Mouse (Mus musculus): ENCODE measurements around the gene Nckap5. TPM values are rescaled to one million over a fixed set of nuclear protein-coding genes. Genes with fewer than 3 reads are reported as not detected.

Gene Nckap5
- polyA plus RNA-seq, 1 experiment: not detected

GRCm38 (mm10) chr1:126824841-126825240, 5.8 kb downstream of the Nckap5 start:
- Histone ChIP-seq H3K36me3 (ENCODE audit: control insufficient read depth, insufficient read depth) (no peaks in the 10 kb centered on the region), H3ac (ENCODE audit: control insufficient read depth, insufficient read length, low read depth) (no peak overlapping the region), H3K4me3 (ENCODE audit: insufficient read depth, poor library complexity, severe bottlenecking) (no peak overlapping the region), H3K79me3 (ENCODE audit: low read depth) (no peaks in the 10 kb centered on the region), H3K27me3 (ENCODE audit: control insufficient read depth, insufficient read depth, insufficient read length) (no peaks in the 10 kb centered on the region), H3K79me2 (ENCODE audit: control insufficient read depth, insufficient read depth) (no peaks in the 10 kb centered on the region)
- no peak for TF ChIP-seq FOSL1 (IDR thresholded peaks at IDR 0.05; ENCODE audit: insufficient read depth, low read length, poor library complexity, severe bottlenecking)
- TF ChIP-seq MYOG (IDR thresholded peaks at IDR 0.05; ENCODE audit: control insufficient read depth, extremely low read depth, insufficient read length): no peak
- TF ChIP-seq MYOD1 (IDR thresholded peaks at IDR 0.05; ENCODE audit: control insufficient read depth, insufficient read length, low read depth): no peak
- no peak for TF ChIP-seq CTCF (IDR thresholded peaks at IDR 0.05; ENCODE audit: control insufficient read depth, insufficient read depth, insufficient read length)
- TF ChIP-seq USF1 (IDR thresholded peaks at IDR 0.05; ENCODE audit: low read depth): no peak
- no peak for TF ChIP-seq CEBPB (IDR thresholded peaks at IDR 0.05; ENCODE audit: low read depth)
- TF ChIP-seq MAX (IDR thresholded peaks at IDR 0.05): no peak

DNA sequence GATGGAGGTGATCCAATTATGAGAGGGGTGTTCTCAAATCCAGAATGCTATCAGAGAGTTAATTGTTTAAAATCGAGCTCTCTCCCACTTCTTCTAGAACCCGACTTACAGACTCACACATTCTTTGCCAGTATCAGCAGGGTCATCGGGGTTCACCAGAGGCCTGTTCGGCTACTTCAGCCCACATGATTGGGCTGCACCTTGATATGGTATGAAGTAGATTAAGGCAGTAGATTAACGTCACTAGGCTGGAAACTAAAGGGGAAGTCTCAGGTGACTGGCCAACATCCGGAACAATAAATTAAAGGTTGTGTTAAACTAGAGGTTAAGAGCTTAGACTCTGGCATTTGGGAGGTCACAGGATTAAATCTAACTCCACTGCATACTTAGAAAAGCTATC, 8.4 kb downstream of the Nckap5 start:
- TF ChIP-seq MYOD1 (IDR thresholded peaks at IDR 0.05; ENCODE audit: control insufficient read depth, insufficient read length, low read depth) (no peak), CEBPB (IDR thresholded peaks at IDR 0.05; ENCODE audit: low read depth) (no peak), MYOG (IDR thresholded peaks at IDR 0.05; ENCODE audit: control insufficient read depth, extremely low read depth, insufficient read length) (no peak), MAX (IDR thresholded peaks at IDR 0.05) (no peak), CTCF (IDR thresholded peaks at IDR 0.05; ENCODE audit: control insufficient read depth, insufficient read depth, insufficient read length) (no peak), FOSL1 (IDR thresholded peaks at IDR 0.05; ENCODE audit: insufficient read depth, low read length, poor library complexity, severe bottlenecking) (no peak), USF1 (IDR thresholded peaks at IDR 0.05; ENCODE audit: low read depth) (no peak)

GRCm38 (mm10) chr1:126817381-126818034, 13.1 kb downstream of the Nckap5 start:
- Histone ChIP-seq H3K4me3 (ENCODE audit: insufficient read depth, poor library complexity, severe bottlenecking) (no peak overlapping the region), H3K79me3 (ENCODE audit: low read depth) (no peaks in the 10 kb centered on the region), H3ac (ENCODE audit: control insufficient read depth, insufficient read length, low read depth) (no peak overlapping the region), H3K27me3 (ENCODE audit: control insufficient read depth, insufficient read depth, insufficient read length) (no peaks in the 10 kb centered on the region), H3K36me3 (ENCODE audit: control insufficient read depth, insufficient read depth) (no peaks in the 10 kb centered on the region), H3K79me2 (ENCODE audit: control insufficient read depth, insufficient read depth) (no peaks in the 10 kb centered on the region)
- peak; percentile 49 for TF ChIP-seq MAX (IDR thresholded peaks at IDR 0.05)
- TF ChIP-seq USF1 (IDR thresholded peaks at IDR 0.05; ENCODE audit: low read depth): peak; percentile 20
- TF ChIP-seq MYOG (IDR thresholded peaks at IDR 0.05; ENCODE audit: control insufficient read depth, extremely low read depth, insufficient read length): no peak
- TF ChIP-seq MYOD1 (IDR thresholded peaks at IDR 0.05; ENCODE audit: control insufficient read depth, insufficient read length, low read depth): no peak
- no peak for TF ChIP-seq CTCF (IDR thresholded peaks at IDR 0.05; ENCODE audit: control insufficient read depth, insufficient read depth, insufficient read length)
- peak; percentile 0 for TF ChIP-seq FOSL1 (IDR thresholded peaks at IDR 0.05; ENCODE audit: insufficient read depth, low read length, poor library complexity, severe bottlenecking)
- TF ChIP-seq CEBPB (IDR thresholded peaks at IDR 0.05; ENCODE audit: low read depth): no peak

More for the DNA sequence above, 8.4 kb downstream of the Nckap5 start:
- H3K27me3 ChIP-seq (ENCODE audit: control insufficient read depth, insufficient read depth, insufficient read length): no peaks in the 10 kb centered on the region
- H3K36me3 ChIP-seq (ENCODE audit: control insufficient read depth, insufficient read depth): no peaks in the 10 kb centered on the region
- no peaks in the 10 kb centered on the region for H3K79me3 ChIP-seq (ENCODE audit: low read depth)
- no peak overlapping the region for H3K4me3 ChIP-seq (ENCODE audit: insufficient read depth, poor library complexity, severe bottlenecking)
- H3K79me2 ChIP-seq (ENCODE audit: control insufficient read depth, insufficient read depth): no peaks in the 10 kb centered on the region
- no peak overlapping the region for H3ac ChIP-seq (ENCODE audit: control insufficient read depth, insufficient read length, low read depth)

DNA sequence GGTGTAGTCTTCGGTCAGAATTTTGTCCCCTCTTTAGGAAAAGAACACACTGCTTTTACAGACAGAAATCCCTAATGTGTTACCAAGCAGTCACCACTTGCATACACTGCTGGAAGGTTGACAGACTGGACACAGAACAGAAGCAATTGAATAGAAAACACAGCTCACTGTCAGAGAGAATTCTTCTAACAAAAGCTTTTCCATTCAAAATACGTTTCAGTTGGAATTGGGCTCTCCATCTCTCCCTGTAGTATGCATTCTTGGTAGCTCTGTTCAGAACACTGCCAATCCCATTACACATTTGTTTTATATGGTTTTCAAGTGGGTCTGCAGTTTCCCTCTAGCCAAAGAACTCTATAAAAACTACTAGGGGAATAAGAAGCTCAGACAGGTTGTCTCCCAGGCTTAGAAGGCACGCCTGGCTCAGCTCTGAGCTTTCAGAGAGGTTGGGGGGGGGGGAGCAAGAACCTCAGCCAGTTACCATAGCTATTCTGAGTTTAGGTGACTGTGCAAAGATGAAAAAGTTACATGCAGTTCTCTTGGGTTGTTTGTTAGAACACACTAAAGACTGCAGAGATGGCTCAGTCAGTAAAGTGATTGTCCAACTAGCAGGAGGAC, 23.5 kb downstream of the Nckap5 start:
- H3K79me3 ChIP-seq (ENCODE audit: low read depth): no peaks in the 10 kb centered on the region
- no peak overlapping the region for H3ac ChIP-seq (ENCODE audit: control insufficient read depth, insufficient read length, low read depth)
- H3K79me2 ChIP-seq (ENCODE audit: control insufficient read depth, insufficient read depth): no peaks in the 10 kb centered on the region
- no peak overlapping the region for H3K4me3 ChIP-seq (ENCODE audit: insufficient read depth, poor library complexity, severe bottlenecking)
- no peak for TF ChIP-seq MYOG (IDR thresholded peaks at IDR 0.05; ENCODE audit: control insufficient read depth, extremely low read depth, insufficient read length)
- no peak for TF ChIP-seq CEBPB (IDR thresholded peaks at IDR 0.05; ENCODE audit: low read depth)
- H3K36me3 ChIP-seq (ENCODE audit: control insufficient read depth, insufficient read depth): no peaks in the 10 kb centered on the region
- H3K27me3 ChIP-seq (ENCODE audit: control insufficient read depth, insufficient read depth, insufficient read length): no peaks in the 10 kb centered on the region

DNA sequence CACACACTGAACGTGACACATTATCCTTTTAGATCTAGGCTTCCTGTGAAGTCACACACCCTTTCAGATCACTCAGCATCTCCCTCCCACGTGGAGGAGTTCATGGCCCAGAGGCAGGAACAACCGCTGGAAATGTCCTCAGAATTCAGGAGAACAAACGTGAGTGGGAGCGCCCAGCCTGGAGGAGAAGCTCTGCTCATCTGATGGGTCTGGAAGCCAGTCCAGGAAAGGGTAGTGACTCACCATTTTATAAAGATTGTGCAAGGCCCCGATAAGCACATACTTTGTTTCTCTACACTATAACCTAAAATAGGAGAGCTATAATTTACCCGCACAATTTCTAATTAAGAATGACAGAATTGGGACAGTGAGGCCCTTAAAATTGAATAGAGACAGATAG, 24.1 kb downstream of the Nckap5 start:
- Histone ChIP-seq H3K79me3 (ENCODE audit: low read depth) (no peaks in the 10 kb centered on the region), H3K36me3 (ENCODE audit: control insufficient read depth, insufficient read depth) (no peaks in the 10 kb centered on the region), H3K79me2 (ENCODE audit: control insufficient read depth, insufficient read depth) (no peaks in the 10 kb centered on the region), H3K4me3 (ENCODE audit: insufficient read depth, poor library complexity, severe bottlenecking) (no peak overlapping the region), H3ac (ENCODE audit: control insufficient read depth, insufficient read length, low read depth) (no peak overlapping the region), H3K27me3 (ENCODE audit: control insufficient read depth, insufficient read depth, insufficient read length) (no peaks in the 10 kb centered on the region)
- peak; percentile 81 for TF ChIP-seq CEBPB (IDR thresholded peaks at IDR 0.05; ENCODE audit: low read depth)
- no peak for TF ChIP-seq CTCF (IDR thresholded peaks at IDR 0.05; ENCODE audit: control insufficient read depth, insufficient read depth, insufficient read length)
- no peak for TF ChIP-seq USF1 (IDR thresholded peaks at IDR 0.05; ENCODE audit: low read depth)
- no peak for TF ChIP-seq FOSL1 (IDR thresholded peaks at IDR 0.05; ENCODE audit: insufficient read depth, low read length, poor library complexity, severe bottlenecking)
- no peak for TF ChIP-seq MYOD1 (IDR thresholded peaks at IDR 0.05; ENCODE audit: control insufficient read depth, insufficient read length, low read depth)
- no peak for TF ChIP-seq MYOG (IDR thresholded peaks at IDR 0.05; ENCODE audit: control insufficient read depth, extremely low read depth, insufficient read length)
- TF ChIP-seq MAX (IDR thresholded peaks at IDR 0.05): no peak

Measured in C2C12 (cell line).